ENCODE assay signal across 1 mouse cellular context in genomic region chr14:74841297-74841696, GRCm38 (mm10).
TF ChIP-seq lines count a peak whose summit lies in the region.

No protein-coding gene starts in this region.

TF ChIP-seq in MEL, 35 proteins besides CTCF, POLR2A, EP300 and RAD21 (continued from another document):
- TF ChIP-seq SMC3 (IDR thresholded peaks at IDR 0.05; ENCODE audit: low read depth, low read length) = no peak
- TF ChIP-seq MYB (IDR thresholded peaks at IDR 0.05; ENCODE audit: low read depth, low read length) = no peak
- TF ChIP-seq MAZ (IDR thresholded peaks at IDR 0.05; ENCODE audit: low read depth, low read length) = no peak
- TF ChIP-seq MAX (IDR thresholded peaks at IDR 0.05; ENCODE audit: low read length) = no peak
TF ChIP-seq in MEL: peak in this region for 0.
